Mouse (Mus musculus): Measurements from ENCODE around the gene Scin. TPM values are rescaled to one million over a fixed set of nuclear protein-coding genes. Genes with fewer than 3 reads are reported as not detected.
A peak's percentile ranks its signal among the peaks of the same experiment; 100 is the strongest.

Gene Scin
- polyA plus RNA-seq, 1 experiment from 2014 or later = not detected

GRCm38 (mm10) chr12:40097449-40097848 is 36.6 kb downstream of the Scin start:
- WGBS = 92% methylated on average over 4 of the region's 4 CpGs
- no peaks in the 10 kb centered on the region for H3K9me3 ChIP-seq (ENCODE audit: control insufficient read depth, low read length)
- H3K4me3 ChIP-seq (replicated peaks; ENCODE audit: low read length) = no peak overlapping the region
- no peaks in the 10 kb centered on the region for H3K4me1 ChIP-seq (replicated peaks; ENCODE audit: control insufficient read depth, insufficient read depth, low read length)
- no peaks in the 10 kb centered on the region for H3K27me3 ChIP-seq (replicated peaks; ENCODE audit: control insufficient read depth, insufficient read depth, low read length)
- no peak overlapping the region for H3K9ac ChIP-seq (replicated peaks; ENCODE audit: low read depth, low read length)
- no peaks in the 10 kb centered on the region for H3K36me3 ChIP-seq (ENCODE audit: control insufficient read depth, insufficient read depth)
- H3K4me2 ChIP-seq (ENCODE audit: low read length) = no peak overlapping the region
- no peak for ATAC-seq
- no peak overlapping the region for H3K27ac ChIP-seq (ENCODE audit: low read length)

DNA sequence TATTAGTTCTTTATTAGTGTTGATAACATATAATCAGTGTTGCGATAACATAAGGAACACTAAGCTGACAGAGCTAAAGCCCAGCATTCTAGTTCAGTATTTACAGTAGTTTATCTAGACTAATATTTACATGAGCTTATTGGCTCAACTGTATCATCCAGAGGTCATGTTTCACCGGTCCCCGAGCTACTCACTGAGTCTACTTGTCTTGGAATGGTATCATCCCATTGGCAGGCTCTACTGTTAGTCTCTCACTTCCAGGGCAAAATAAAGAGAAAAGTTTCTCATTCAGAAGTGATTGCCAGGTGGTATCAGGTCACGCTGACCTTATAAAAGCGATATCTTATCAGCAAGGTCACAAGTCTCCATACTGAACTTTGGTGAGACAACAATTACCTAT is 37.0 kb downstream of the Scin start:
- Histone ChIP-seq H3K27ac (ENCODE audit: low read length) (no peak overlapping the region), H3K27me3 (replicated peaks; ENCODE audit: control insufficient read depth, insufficient read depth, low read length) (no peaks in the 10 kb centered on the region), H3K9ac (replicated peaks; ENCODE audit: low read depth, low read length) (no peak overlapping the region), H3K4me2 (ENCODE audit: low read length) (no peak overlapping the region), H3K4me1 (replicated peaks; ENCODE audit: control insufficient read depth, insufficient read depth, low read length) (no peaks in the 10 kb centered on the region), H3K4me3 (replicated peaks; ENCODE audit: low read length) (no peak overlapping the region), H3K9me3 (ENCODE audit: control insufficient read depth, low read length) (no peaks in the 10 kb centered on the region), H3K36me3 (ENCODE audit: control insufficient read depth, insufficient read depth) (no peaks in the 10 kb centered on the region)
- no peak for ATAC-seq
- WGBS = 89% methylated on average over 5 of the region's 5 CpGs

DNA sequence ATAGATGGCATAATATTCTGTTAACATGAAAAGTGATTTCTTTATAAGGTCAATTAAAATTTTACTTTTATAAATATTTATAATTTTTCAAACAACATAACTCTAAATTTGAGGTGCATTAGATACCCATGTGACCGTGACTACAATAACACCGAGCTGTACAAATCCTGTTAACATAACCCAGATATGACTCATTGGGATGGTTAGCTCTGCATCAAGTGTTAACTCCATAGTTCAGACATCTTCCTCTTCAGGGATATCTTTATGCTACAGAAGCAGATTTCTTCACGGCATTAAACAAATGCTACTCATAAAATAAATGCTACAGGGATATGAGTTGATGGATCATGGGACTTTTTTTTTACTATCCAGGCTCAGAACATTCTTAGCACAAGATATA is 37.6 kb downstream of the Scin start:
- Histone ChIP-seq H3K27ac (ENCODE audit: low read length) (no peak overlapping the region), H3K27me3 (replicated peaks; ENCODE audit: control insufficient read depth, insufficient read depth, low read length) (no peaks in the 10 kb centered on the region), H3K4me3 (replicated peaks; ENCODE audit: low read length) (no peak overlapping the region), H3K36me3 (ENCODE audit: control insufficient read depth, insufficient read depth) (no peaks in the 10 kb centered on the region), H3K9me3 (ENCODE audit: control insufficient read depth, low read length) (no peaks in the 10 kb centered on the region), H3K4me2 (ENCODE audit: low read length) (no peak overlapping the region), H3K9ac (replicated peaks; ENCODE audit: low read depth, low read length) (no peak overlapping the region), H3K4me1 (replicated peaks; ENCODE audit: control insufficient read depth, insufficient read depth, low read length) (no peaks in the 10 kb centered on the region)
- WGBS = 94% methylated on average over 3 of the region's 3 CpGs
- ATAC-seq = no peak

- 77% methylated on average over 3 of the region's 3 CpGs for WGBS
- H3K9ac ChIP-seq (replicated peaks; ENCODE audit: low read depth, low read length) = no peak overlapping the region
- no peak for ATAC-seq
These were observed 44.0 kb downstream of the Scin start for GRCm38 (mm10) chr12:40090017-40090416.

GRCm38 (mm10) chr12:40085731-40086322 is 48.2 kb downstream of the Scin start:
- 43% methylated on average over 5 of the region's 5 CpGs for WGBS
- H3K27me3 ChIP-seq (replicated peaks; ENCODE audit: control insufficient read depth, insufficient read depth, low read length) = no peaks in the 10 kb centered on the region
- no peak overlapping the region for H3K27ac ChIP-seq (ENCODE audit: low read length)
- H3K4me3 ChIP-seq (replicated peaks; ENCODE audit: low read length) = no peak overlapping the region
- ATAC-seq = 0 out of 2 replicates have a peak, but pooled peaks have one; percentile 49
- H3K36me3 ChIP-seq (ENCODE audit: control insufficient read depth, insufficient read depth) = no peaks in the 10 kb centered on the region
- H3K9ac ChIP-seq (replicated peaks; ENCODE audit: low read depth, low read length) = no peak overlapping the region
- 0 out of 2 replicates have a peak, but pooled peaks cover 3% of the 10 kb centered on the region for H3K4me1 ChIP-seq (replicated peaks; ENCODE audit: control insufficient read depth, insufficient read depth, low read length)
- H3K9me3 ChIP-seq (ENCODE audit: control insufficient read depth, low read length) = no peaks in the 10 kb centered on the region
- H3K4me2 ChIP-seq (ENCODE audit: low read length) = no peak overlapping the region

More at GRCm38 (mm10) chr12:40090017-40090416, 44.0 kb downstream of the Scin start:
- Histone ChIP-seq H3K27me3 (replicated peaks; ENCODE audit: control insufficient read depth, insufficient read depth, low read length) (no peaks in the 10 kb centered on the region), H3K4me1 (replicated peaks; ENCODE audit: control insufficient read depth, insufficient read depth, low read length) (0 out of 2 replicates have a peak, but pooled peaks cover 3% of the 10 kb centered on the region), H3K27ac (ENCODE audit: low read length) (no peak overlapping the region), H3K36me3 (ENCODE audit: control insufficient read depth, insufficient read depth) (no peaks in the 10 kb centered on the region), H3K4me3 (replicated peaks; ENCODE audit: low read length) (no peak overlapping the region), H3K9me3 (ENCODE audit: control insufficient read depth, low read length) (no peaks in the 10 kb centered on the region), H3K4me2 (ENCODE audit: low read length) (no peak overlapping the region)

- H3K27ac ChIP-seq (ENCODE audit: low read length) = no peak overlapping the region
- peak; percentile 72 for ATAC-seq
- no peaks in the 10 kb centered on the region for H3K27me3 ChIP-seq (replicated peaks; ENCODE audit: control insufficient read depth, insufficient read depth, low read length)
- no peak overlapping the region for H3K4me3 ChIP-seq (replicated peaks; ENCODE audit: low read length)
- H3K4me1 ChIP-seq (replicated peaks; ENCODE audit: control insufficient read depth, insufficient read depth, low read length) = 0 out of 2 replicates have a peak, but pooled peaks cover 3% of the 10 kb centered on the region
- WGBS = 43% methylated on average over 5 of the region's 6 CpGs
- H3K9me3 ChIP-seq (ENCODE audit: control insufficient read depth, low read length) = no peaks in the 10 kb centered on the region
- no peak overlapping the region for H3K9ac ChIP-seq (replicated peaks; ENCODE audit: low read depth, low read length)
- H3K36me3 ChIP-seq (ENCODE audit: control insufficient read depth, insufficient read depth) = no peaks in the 10 kb centered on the region
- H3K4me2 ChIP-seq (ENCODE audit: low read length) = no peak overlapping the region
These were observed 51.4 kb downstream of the Scin start for GRCm38 (mm10) chr12:40082453-40083238.

- no peak overlapping the region for H3K9ac ChIP-seq (replicated peaks; ENCODE audit: low read depth, low read length)
- no peak overlapping the region for H3K4me3 ChIP-seq (replicated peaks; ENCODE audit: low read length)
- H3K27me3 ChIP-seq (replicated peaks; ENCODE audit: control insufficient read depth, insufficient read depth, low read length) = no peaks in the 10 kb centered on the region
- no peaks in the 10 kb centered on the region for H3K9me3 ChIP-seq (ENCODE audit: control insufficient read depth, low read length)
- H3K27ac ChIP-seq (ENCODE audit: low read length) = no peak overlapping the region
- 0 out of 2 replicates have a peak, but pooled peaks cover 3% of the 10 kb centered on the region for H3K4me1 ChIP-seq (replicated peaks; ENCODE audit: control insufficient read depth, insufficient read depth, low read length)
- H3K36me3 ChIP-seq (ENCODE audit: control insufficient read depth, insufficient read depth) = no peaks in the 10 kb centered on the region
- ATAC-seq = no peak
- WGBS = 79% methylated on average over 5 of the region's 5 CpGs
- H3K4me2 ChIP-seq (ENCODE audit: low read length) = no peak overlapping the region
These were observed 52.0 kb downstream of the Scin start for GRCm38 (mm10) chr12:40082048-40082447.

DNA sequence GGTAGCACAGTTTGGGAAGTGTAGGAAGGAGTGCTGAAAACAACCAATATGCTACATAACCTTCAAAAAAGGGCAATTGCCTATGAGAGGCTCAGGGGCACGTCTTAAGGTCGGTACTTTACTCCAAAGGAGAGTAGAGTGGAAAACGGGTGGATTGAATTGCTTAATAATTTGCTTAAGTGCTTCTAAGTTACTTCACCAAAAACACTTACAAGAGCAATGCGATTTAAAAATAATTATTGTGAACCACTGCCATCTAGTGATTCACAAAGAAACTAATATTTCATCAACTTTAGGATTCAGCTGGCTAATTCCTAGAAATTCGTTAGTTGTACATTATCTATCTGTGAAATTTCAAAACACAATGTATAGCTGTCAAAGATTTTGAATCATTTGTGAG is 60.4 kb downstream of the Scin start:
- H3K4me3 ChIP-seq (replicated peaks; ENCODE audit: low read length) = no peak overlapping the region
- H3K27ac ChIP-seq (ENCODE audit: low read length) = no peak overlapping the region
- ATAC-seq = 0 out of 2 replicates have a peak, but pooled peaks have one; percentile 10
- no peak overlapping the region for H3K4me2 ChIP-seq (ENCODE audit: low read length)
- H3K4me1 ChIP-seq (replicated peaks; ENCODE audit: control insufficient read depth, insufficient read depth, low read length) = no peaks in the 10 kb centered on the region
- no peaks in the 10 kb centered on the region for H3K9me3 ChIP-seq (ENCODE audit: control insufficient read depth, low read length)
- no peaks in the 10 kb centered on the region for H3K36me3 ChIP-seq (ENCODE audit: control insufficient read depth, insufficient read depth)
- no peak overlapping the region for H3K9ac ChIP-seq (replicated peaks; ENCODE audit: low read depth, low read length)
- H3K27me3 ChIP-seq (replicated peaks; ENCODE audit: control insufficient read depth, insufficient read depth, low read length) = no peaks in the 10 kb centered on the region
- 63% methylated on average over 5 of the region's 5 CpGs for WGBS

DNA sequence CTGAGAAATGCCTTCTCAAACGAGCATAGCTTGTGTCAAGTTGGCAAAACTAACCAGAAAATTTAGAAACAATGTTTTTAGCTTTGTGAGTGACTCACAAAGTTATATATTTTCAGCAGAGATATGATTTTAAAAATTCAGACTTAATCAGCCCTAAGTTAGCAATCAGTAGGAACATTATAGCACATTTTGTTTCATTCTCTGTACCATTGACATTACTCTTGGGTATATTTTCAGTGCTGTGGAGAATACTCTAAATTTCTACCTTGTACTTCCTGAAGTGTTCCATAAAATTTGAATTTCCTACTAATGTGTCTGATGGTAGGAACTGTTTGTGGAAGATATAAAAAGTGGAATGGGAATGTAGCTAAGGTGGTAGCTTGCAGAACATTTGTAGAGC is 87.0 kb downstream of the Scin start:
- WGBS = 54% methylated on average over 1 of the region's 1 CpGs
- Histone ChIP-seq H3K9ac (replicated peaks; ENCODE audit: low read depth, low read length) (no peak overlapping the region), H3K9me3 (ENCODE audit: control insufficient read depth, low read length) (no peaks in the 10 kb centered on the region; the same call in 1 of the 2 replicates), H3K27me3 (replicated peaks; ENCODE audit: control insufficient read depth, insufficient read depth, low read length) (no peaks in the 10 kb centered on the region), H3K4me1 (replicated peaks; ENCODE audit: control insufficient read depth, insufficient read depth, low read length) (no peaks in the 10 kb centered on the region), H3K36me3 (ENCODE audit: control insufficient read depth, insufficient read depth) (no peaks in the 10 kb centered on the region), H3K4me3 (replicated peaks; ENCODE audit: low read length) (no peak overlapping the region), H3K4me2 (ENCODE audit: low read length) (no peak overlapping the region), H3K27ac (ENCODE audit: low read length) (no peak overlapping the region)
- no peak for ATAC-seq

All from forebrain, embryonic 16.5 days (tissue).